Mouse (Mus musculus) G1E-ER4 (cell line): ENCODE results near the gene Bzw1. TPM values are rescaled to one million over a fixed set of nuclear protein-coding genes. Genes with fewer than 3 reads are reported as not detected.

Experiments
- GATA1 ChIP-seq: IDR thresholded peaks from one replicate; pipeline ENCODE4 v1.8.0; 2012; ENCODE audit warnings: low read length, inconsistent platforms
- polyA plus RNA-seq: library from polyadenylated mRNA; stranded (reverse); fragments of >175 nt; gene quantifications from 2 replicates; pipeline ENCODE4 v1.2.3, GENCODE M21; 2012

The Bzw1 gene
- polyA plus RNA-seq, 1 experiment = 15.6 TPM

- no peak for TF ChIP-seq GATA1
These were observed 1.1 kb upstream of the Bzw1 start for GRCm38 (mm10) chr1:58391421-58392267.

- TF ChIP-seq GATA1 = no peak
These were observed 438 bp upstream of the Bzw1 start for GRCm38 (mm10) chr1:58392268-58392651.

GRCm38 (mm10) chr1:58393284-58394195 lies 842 bp downstream of the Bzw1 start:
- TF ChIP-seq GATA1 = no peak

GRCm38 (mm10) chr1:58395341-58395740 lies 2.6 kb downstream of the Bzw1 start:
- TF ChIP-seq GATA1 = no peak

- TF ChIP-seq GATA1 = no peak
These were observed 3.5 kb downstream of the Bzw1 start for GRCm38 (mm10) chr1:58396179-58396578.

GRCm38 (mm10) chr1:58397731-58398130 lies 5.0 kb downstream of the Bzw1 start:
- no peak for TF ChIP-seq GATA1

- TF ChIP-seq GATA1 = no peak
These were observed 8.7 kb downstream of the Bzw1 start for GRCm38 (mm10) chr1:58401396-58401795.

- TF ChIP-seq GATA1 = no peak
These were observed 11.0 kb downstream of the Bzw1 start for GRCm38 (mm10) chr1:58403745-58404144.

- TF ChIP-seq GATA1 = no peak
These were observed 14.6 kb downstream of the Bzw1 start for GRCm38 (mm10) chr1:58407321-58407720.

GRCm38 (mm10) chr1:58408141-58408540 lies 15.4 kb downstream of the Bzw1 start:
- no peak for TF ChIP-seq GATA1

- no peak for TF ChIP-seq GATA1
These were observed 17.0 kb downstream of the Bzw1 start for GRCm38 (mm10) chr1:58409553-58410197.

GRCm38 (mm10) chr1:58410198-58410588 lies 17.5 kb downstream of the Bzw1 start:
- TF ChIP-seq GATA1 = no peak

- no peak for TF ChIP-seq GATA1
These were observed 18.1 kb downstream of the Bzw1 start for GRCm38 (mm10) chr1:58410776-58411175.

- no peak for TF ChIP-seq GATA1
These were observed 22.7 kb downstream of the Bzw1 start for GRCm38 (mm10) chr1:58415442-58415841.

- TF ChIP-seq GATA1 = no peak
These were observed 23.4 kb downstream of the Bzw1 start for GRCm38 (mm10) chr1:58416048-58416447.

GRCm38 (mm10) chr1:58420032-58420431 lies 27.3 kb downstream of the Bzw1 start:
- TF ChIP-seq GATA1 = no peak
